Mouse (Mus musculus) liver, adult 2 months (tissue): ENCODE results near the gene Cdh26.

Experiments used
- CTCF ChIP-seq: fragments of 200-500 bp; IDR thresholded peaks from 2 replicates; pipeline ENCODE4 v1.5.1; 2011; ENCODE audit warnings: low read depth, low read length, control low read depth
- POLR2A ChIP-seq: fragments of 200-500 bp; IDR thresholded peaks from 2 replicates; pipeline ENCODE4 v1.6.1; 2011; ENCODE audit warnings: low read length, control low read depth; ENCODE audit not compliant: insufficient read depth; ENCODE audit errors: extremely low read depth

GRCm38 (mm10) chr2:178522331-178522730, 92.0 kb downstream of the Cdh26 start:
- TF ChIP-seq CTCF, result no peak
- no peak for TF ChIP-seq POLR2A
